Mouse (Mus musculus) heart, postnatal 0 days (tissue): ENCODE data around the gene Ntn4.

Source experiments
- CTCF ChIP-seq: IDR thresholded peaks from 2 replicates; pipeline ENCODE4 v1.5.1; 2016; ENCODE audit warnings: antibody characterized with exemption, control low read depth, low read depth
- EP300 ChIP-seq: IDR thresholded peaks from 2 replicates; pipeline ENCODE4 v1.6.1; 2016; ENCODE audit warnings: antibody characterized with exemption, low read depth

- TF ChIP-seq CTCF = no peak
- TF ChIP-seq EP300 = no peak
Measured at GRCm38 (mm10) chr10:93708076-93708473, 67.6 kb downstream of the Ntn4 start.
